Mouse (Mus musculus): ENCODE measurements around the gene Madd. TPM values are rescaled to one million over a fixed set of nuclear protein-coding genes. Genes with fewer than 3 reads are reported as not detected.

Madd gene
- polyA plus RNA-seq, 2 experiments from 2014 or later: 58.7 to 84.7 TPM

DNA sequence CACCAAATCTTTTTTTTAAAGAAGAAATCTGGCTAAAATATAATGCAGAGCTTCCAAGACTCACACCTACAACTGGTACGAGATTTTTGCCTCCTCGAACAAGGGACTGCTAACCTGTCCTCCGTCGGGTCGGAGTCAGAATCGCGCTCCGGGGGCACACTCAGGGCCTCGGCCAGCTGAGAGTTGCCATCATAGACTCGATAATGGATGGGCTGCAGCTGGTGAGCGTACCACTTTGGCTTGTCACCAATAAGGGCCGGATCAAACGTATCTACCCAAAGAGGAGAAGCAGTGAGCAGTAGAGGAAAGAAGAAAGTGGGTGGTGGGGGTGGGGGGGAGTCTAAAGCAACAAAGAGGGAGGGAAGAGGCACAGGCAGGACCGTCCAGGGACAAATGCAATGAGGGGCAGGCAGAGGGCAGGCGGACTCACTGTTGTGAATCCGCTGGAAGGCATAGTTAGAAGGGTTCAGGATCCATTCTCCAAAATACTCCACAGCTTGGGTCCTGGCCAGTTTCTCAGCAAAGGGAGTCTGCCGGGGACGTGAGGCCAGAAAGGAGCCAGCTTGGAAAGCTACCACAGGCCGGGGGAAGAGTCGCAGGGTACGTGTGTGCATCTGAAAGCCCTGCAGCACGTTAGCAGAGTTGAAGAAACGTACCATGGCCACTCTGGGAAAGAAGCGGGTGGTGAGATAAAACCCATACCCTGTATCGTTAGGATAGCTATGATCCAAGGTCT lies 13.9 kb downstream of the Madd start:
- ATAC-seq: no peak

DNA sequence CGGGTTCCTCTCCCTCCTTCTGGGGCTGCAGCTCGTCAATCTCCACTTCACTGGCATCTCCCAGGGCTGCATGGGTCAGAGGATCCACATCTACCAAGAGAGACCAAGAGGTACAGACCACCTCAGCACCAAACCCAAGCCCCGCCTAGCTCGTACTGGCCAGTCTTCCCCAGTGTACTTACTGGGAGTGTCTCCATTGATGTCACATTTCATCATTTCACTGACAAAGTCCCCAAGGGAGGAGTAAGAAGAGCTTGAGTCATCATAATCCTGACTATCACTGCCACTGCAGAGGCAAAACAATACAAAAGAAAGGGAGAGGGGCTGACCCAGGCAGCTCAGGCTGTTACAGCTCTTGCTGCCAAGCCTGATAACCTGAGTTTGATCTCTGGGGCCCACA lies 16.0 kb downstream of the Madd start:
- no peak for ATAC-seq

DNA sequence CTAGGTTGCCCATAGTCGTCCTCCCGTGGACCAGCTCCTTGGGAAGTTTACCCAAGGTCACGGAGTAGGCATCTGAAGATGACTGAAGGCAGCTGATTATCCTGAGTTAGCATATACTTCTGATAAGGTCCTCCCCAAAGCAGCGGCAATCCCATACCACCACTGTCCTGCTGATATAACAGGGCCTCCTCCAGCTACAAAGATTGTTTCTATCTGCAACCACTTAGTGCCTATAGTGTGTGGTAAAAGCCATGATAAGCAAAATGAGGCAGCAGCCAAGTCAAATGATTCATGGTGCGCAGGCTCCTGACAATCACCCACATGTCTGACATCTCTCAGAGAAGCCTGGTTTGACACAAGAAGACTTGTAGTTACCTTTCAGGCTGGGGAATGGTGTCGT lies 18.6 kb downstream of the Madd start:
- ATAC-seq: no peak

DNA sequence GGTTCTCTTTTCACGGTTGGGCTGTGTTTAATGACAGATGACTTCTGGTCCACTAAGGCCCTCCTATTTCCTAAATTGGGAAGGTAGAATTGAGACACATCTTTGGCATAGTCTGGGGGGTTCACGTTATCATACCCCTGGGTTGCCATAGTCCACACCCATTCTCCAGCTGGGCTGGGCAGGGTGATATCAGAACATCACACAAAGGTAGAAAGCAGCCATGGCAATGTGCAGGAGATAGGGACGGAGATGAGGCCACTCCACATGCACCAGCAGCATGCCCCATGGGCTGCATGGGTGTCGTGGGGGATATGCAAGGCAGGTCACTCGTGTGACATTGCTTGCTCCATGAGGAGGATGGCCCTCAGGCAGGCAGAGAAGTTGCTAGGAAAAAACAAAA lies 20.1 kb downstream of the Madd start:
- ATAC-seq: no peak

DNA sequence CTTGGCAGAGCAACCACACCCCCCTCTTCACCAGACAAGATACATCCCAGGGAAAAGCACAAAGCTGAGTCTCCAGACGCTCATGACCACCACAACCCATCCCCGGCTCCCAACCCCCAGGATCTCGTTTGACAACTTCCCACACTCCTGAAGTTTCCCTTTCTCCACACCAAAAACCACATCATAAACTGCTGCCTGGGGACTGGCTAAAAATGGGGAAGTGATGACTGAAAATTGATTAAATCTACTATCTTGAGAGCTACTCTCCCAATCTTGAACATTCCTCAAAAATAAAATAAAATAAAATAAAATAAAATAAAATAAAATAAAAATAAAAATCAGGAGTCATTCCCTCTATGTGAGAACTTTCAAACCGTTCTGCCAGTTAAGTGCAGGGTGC lies 20.7 kb downstream of the Madd start:
- ATAC-seq: no peak

DNA sequence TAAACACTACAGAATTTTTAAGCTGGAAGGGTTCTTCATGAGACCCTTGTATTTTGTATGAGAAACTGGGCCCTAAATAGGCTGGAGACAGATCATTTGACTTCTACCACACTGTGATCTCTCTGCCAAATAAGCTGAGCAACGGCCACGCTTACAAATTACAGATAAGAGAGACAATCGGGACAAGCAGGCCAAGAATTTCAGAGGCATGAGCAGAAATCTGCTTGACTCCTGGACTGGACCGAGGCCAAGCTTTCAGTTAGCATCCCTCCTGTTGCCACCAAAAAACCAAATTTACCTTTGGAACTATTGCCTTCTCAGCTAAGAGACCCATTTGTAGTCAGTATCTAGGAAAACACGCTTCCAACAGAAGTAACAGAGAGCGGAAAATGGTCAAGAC lies 23.0 kb downstream of the Madd start:
- no peak for ATAC-seq

DNA sequence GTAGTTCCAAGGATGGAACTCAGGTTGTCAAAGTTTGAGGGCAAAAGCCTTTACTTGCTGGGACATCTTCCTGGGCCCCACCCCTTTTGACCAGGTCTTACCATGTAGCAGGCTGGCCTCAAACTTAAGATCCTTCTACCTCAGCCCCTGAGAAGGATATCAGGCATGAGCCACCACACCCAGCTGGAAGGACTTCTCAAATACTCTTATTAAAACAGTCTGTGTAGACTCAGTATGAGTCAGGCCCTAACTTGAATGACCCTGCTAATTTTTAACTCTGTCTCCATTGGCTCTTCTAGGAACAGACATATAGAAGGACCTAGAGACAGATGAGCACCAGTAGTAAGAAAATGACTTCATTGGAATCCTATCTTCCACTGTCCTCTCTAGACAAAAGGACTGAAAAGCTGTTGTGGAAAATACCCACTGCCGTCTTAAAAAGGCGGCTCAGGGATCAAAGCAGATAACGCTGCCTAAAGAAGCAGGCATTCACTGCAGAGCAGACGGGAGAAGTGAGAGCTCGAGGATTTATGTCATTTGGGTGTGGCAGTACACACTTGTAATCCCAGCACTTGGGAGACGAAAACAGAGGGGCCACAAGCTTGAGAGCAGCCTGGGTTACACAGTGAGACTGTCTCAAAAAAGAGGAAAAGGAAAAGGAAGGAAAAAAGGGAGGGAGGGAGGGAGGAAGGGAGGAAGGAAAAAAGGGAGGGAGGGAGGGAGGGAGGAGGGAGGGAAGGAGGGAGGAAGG lies 26.5 kb downstream of the Madd start:
- no peak for ATAC-seq

DNA sequence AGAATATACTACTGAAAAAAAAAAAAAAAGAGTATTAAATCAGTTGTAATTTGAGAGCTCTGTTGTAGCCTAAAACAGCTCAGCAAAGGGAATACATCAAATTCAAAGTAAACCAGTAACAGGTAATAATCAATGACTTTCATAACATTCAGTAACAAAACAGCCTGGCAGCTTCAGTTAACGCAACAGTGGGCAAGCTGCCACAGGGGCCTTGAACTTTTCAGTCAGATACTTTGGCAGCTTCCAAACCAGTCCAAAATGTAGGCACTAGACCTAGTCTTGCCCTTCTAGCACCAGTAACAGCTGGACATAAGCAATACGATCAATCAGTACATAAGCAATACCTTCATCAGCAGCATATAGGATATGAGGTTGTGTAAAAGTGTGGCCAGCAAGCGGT lies 29.5 kb downstream of the Madd start:
- no peak for ATAC-seq

DNA sequence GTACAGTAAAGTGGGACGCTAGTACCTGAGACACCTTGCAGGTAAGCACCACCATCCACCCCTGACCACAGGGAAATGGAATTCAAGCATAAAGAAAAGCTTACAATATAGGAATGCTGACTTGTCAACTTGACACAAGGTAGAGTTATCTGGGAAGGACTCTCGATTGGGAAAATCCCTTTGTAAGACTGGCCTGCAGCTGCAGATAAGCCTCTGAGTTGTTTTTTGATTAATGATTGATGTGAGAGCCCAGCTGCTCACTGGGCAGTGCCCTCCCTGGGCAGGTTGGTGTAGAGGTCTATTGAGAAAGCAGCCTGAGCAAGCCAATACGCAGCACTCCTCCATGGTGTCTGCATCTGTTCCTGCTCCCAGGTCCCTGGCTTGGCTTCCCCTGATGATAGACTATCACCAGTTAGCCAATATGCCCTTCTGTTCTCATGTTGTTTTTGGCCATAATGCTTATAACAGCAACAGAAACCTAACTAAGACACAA lies 30.7 kb downstream of the Madd start:
- no peak for ATAC-seq

DNA sequence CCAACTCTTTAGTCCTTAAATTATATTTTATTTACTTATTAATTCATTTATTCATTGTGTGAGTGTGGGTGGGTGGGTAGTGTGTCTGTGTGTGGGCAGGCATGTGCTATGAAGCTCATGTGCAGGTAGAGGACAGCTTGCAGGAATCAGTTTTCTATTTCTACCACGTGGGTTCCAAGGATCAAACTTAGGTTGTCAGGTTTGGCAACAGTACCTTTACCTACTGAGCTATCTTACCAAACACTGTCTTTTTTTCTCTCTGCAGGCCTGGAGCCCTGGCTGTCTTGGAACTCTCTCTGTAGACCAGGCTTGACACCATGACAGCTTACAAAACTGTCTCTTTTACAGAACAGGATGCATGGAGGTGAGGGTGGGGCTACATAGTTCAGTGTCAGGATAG lies 32.3 kb downstream of the Madd start:
- ATAC-seq: no peak

DNA sequence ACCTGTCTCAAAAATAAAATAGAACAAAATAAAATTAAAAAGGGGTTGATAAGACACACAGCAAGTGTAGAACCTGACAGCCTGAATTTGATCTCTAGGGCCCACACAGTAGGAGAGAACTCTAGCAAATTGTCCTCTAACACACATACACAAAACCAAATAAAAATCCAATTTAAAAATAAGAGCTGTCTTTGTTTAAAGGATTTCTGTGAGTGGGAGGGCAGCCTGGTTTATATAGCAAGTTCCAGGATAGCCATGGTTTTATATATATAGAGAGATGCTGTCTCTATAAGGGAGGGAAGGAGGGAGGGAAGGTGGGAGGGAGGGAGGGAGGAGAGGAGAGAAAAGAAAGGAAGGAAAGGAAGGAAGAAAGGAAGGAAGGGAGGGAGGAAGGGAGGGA lies 35.5 kb downstream of the Madd start:
- ATAC-seq: no peak

DNA sequence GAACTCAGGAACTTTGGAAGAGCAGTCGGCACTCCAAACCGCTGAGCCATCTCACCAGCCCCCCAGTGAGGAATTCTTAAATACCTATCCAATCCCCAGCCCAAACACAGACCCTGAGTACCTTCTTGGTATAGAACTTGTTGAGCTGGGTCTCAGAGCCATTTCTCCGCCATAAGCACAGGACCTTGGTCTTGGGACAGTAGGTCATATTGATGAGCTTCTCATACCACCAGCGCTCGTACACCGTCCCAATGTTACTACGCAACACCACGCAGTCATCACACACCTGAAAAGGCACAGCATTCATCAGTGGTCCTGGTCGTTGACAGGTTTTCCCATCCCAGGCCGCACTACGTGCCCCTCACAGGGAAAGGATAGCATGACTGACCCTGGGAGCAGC lies 40.2 kb downstream of the Madd start:
- no peak for ATAC-seq

DNA sequence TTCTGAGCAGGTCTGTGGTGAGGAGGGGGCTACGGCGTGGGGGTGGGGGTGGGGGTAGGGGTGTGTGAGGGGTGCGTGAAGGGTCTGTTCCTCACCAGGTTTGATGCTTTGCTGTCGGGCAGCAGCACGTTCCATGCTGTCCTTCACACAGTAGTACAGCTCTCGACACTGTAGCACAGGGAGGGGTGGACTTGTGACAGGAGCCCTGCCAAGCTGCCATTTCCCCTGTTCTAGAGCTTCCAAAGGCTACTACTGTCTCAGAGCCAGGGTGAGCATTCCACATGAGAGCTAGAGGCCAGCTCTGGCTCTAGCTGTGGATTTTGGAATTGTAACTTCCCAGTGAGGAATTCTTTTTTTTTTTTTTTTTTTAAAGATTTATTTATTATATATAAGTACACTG lies 40.7 kb downstream of the Madd start:
- no peak for ATAC-seq

DNA sequence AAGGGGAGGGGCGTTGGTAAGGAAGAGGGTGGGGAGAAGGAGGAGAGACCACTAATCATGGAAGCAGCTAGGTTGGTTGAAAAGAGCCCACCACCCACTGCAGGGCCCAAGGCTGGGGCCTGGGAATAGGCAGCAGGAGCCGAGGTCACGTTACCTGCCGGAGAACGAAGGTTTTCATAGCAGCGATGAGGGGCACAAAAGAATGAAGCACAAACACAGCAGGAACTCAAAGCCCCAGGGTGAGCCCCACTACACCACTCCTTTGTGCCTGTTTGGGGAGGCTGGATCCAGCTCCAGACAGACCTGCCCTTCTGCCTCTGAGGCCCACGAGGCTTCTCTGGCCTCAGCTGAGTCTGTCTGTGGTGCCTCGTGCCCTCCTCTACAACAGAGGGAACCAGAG lies 43.9 kb downstream of the Madd start:
- ATAC-seq: no peak

DNA sequence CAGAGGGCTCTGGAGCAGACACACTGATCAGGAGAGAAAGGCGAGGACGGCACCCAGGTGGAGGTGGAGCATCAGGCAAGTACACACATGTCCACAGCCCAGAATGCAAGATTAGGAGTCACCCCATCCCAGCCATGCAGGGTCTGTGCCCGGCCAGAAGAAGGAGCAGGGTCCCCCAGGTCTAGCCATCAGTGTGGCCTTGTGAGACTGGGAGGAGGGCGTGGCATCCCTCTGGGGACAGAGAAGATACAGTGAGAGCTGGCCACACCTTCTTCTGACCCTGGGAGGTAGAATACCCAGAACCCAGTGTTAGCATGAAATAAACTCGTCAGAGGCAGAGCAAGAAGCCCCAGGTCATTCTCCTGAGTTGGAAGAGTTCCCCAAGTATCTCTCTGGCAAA lies 44.3 kb downstream of the Madd start:
- no peak for ATAC-seq

DNA sequence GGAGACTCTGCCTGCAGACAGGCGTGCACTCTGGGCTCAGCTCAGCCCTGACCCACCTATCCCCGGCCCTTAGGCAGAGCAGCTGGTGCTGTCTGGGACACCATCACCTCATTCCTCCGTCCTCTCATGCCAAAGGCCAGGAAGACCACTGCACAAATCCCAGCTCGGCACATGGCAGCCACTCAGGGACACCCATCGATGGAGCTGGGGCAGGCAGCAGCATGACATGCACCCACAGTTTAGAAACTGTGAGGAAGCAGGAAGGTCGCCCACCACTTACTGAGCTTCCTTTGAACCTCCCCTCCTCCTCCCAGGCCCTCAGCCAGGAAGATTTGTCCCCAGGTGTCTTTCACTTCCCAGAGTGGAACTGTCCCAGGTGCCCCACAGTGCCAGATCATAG lies 46.2 kb downstream of the Madd start:
- ATAC-seq: no peak

DNA sequence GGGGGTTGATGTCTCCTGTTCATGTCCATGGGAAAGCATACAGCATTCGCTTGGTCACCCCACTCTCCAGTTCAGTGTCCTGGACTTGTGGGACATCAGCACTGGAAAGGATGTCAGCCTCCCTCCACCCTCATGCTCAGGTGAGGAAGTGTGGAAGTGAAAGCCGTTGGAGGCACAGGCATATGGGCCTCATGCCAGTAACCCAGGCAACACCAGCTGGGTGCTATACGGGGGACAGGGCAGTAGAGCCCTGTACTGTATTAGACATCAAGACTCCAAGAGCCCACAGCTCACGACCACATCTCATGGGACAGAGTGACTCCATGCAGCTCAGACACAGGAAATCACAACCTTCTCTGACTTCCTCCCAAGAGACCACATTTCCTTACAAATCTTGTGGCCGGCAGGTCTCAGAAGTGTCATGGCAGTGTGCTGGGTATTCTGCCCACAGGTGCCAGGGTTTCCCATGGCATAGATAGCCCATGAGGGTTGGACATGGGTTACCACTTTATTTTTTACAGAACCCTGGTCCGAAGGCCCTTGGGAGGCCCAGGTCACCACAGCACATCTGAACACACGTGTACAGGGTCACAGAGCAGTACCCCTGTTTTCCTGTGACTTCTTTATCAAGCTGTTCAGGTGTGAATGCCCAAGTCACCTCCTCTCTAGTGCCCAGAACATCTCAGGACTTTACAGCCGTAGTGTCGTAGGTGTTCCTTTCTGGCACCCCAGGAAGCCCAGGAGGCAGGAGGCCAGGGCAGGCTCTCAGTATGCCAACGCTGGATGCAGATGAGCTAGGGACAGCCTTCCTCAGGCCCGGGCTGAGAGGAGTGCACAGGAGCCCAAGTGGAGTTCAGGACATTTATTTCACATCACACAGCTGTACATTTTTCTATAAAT lies 46.9 kb downstream of the Madd start:
- ATAC-seq: no peak

DNA sequence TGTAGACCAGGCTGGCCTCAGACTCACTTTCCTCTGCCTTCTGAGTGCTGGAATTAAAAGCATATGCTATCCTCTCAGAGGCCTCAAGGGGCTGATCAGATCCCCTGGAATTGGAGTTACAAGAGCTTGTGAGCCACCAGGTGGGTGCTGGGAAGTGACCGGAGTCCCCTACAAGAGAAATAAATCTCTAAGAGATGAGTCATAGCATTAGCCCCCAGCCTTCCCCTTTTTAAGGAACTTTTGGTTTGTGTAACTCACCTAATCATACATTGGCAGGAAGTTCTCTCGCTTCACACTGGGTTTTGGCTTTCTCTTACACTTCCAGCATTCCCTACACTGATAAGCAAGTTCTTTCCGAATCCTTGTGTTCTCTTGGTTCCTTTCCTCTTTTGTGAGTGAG lies 51.6 kb downstream of the Madd start:
- no peak for ATAC-seq

DNA sequence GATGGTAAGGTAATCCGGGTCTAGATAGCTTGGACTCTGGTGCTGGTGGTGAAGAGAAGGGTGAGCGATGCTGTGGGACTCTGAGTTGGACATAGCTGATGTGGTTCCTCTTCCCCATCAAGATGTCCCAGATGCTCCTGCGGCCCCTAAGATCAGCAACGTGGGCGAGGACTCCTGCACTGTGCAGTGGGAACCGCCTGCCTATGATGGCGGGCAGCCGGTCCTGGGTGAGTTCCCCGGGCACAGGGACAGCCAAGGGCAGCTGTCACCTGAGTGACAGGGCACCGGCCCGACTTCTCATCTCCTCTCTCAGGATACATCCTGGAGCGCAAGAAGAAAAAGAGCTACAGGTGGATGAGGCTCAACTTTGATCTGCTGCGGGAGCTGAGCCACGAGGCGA lies 52.4 kb downstream of the Madd start:
- ATAC-seq: no peak

DNA sequence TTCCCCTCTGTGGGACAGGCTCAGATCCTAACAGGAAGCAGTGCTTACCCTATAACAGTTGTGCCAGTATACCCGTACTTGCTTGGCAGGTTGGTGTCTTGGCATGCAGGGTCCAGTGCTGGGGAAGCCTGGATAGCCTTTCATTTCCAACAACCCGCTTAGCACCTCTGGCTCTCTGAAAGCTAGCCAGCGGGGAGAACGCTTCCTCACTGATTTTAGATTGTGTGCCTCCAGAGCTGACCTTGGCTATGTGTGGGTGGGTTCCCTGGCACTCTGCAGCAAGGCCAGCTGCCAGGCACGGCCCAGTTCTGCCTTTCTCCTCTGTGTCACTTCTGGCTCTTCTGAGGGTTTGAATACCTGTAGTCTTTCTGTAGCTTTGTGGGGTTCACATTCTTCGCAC lies 53.5 kb downstream of the Madd start:
- no peak for ATAC-seq

DNA sequence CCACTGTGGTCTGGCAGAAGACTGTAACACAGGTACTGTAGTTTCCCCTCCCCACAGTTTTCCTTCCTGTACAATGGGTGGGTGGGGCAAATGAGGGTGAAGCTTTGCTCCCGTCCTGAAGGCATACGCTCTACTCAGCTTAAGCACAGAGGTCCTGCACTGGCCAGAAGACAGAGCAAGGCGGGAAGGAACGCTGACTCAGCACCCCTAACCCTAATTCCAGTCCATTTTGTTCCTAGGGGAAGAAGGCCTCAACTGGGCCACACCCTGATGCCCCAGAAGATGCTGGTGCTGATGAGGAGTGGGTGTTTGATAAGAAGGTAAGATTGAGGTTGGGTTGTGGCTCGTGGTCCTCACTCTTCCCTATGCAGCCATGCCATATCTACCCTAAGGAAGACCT lies 54.9 kb downstream of the Madd start:
- ATAC-seq: no peak

DNA sequence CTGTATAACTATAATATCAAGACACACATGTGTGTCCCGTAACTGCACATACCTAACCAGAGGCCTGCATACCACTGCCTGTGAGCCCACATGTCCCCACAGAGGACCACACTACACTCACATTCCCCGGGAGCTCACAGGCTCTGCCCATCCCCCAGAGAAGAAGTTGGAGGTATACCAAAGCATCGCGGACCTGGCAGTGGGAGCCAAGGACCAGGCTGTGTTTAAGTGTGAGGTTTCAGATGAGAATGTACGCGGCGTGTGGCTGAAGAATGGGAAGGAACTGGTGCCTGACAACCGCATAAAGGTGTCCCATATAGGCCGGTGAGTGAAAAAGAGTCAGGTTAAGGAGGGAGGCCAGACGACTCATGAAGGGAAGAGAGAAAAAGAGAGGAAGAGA lies 58.5 kb downstream of the Madd start:
- no peak for ATAC-seq

DNA sequence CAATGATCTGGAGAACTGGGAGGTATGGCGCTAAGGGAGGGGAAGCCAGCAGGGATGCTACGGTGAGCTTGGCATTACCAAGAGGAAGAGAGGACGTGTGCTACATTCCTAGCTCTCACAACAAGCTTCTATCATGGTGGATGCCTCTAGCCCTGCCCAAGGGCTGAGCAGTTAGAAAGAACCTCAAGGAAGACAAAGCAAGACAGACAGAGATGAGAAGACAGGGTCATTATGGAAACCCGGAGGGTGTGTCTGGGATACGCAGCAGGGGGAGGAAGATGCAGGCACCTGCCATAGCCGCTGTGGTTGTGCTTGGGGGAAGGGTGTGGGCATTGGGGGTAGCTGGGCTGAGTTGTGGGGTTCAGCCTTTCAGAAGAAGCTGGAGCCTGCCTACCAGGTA lies 60.1 kb downstream of the Madd start:
- no peak for ATAC-seq

Measured in CD4-positive, CD25-positive, alpha-beta regulatory T cell, adult 4 months (primary cell).